In genomic region chr1:157465194-157465593, GRCm38 (mm10) we compare ENCODE assay signal across 9 mouse cellular contexts. TPM values are rescaled to one million over a fixed set of nuclear protein-coding genes. Genes with fewer than 3 reads are reported as not detected.
DNase-seq lines count a peak whose midpoint lies in the region; TF ChIP-seq lines count a peak whose summit lies in the region.
"Had no signal": no experiment of that assay in that cellular context is flagged by ENCODE, and none has a peak within 500 bp of the region (broad histone marks: within the 10 kb centered on the region; RNA-seq: fewer than 3 reads in every experiment).

No protein-coding gene starts in this region.

- peak; percentile 14 for DNase-seq in cerebellum, adult 8-10 months
- DNase-seq in cerebellum, adult 2 months, result no peak
- DNase-seq in left cerebral cortex, postnatal 14 days (ENCODE audit: low spot score in 2 of 2), result peak; percentile 64 to 70
- no peak for DNase-seq in left cerebral cortex, adult 11 months (ENCODE audit: low spot score)
- peak; percentile 50 for DNase-seq in R1 (ENCODE audit: low read depth, low spot score)
- DNase-seq in kidney, adult 8-10 months, result peak; percentile 48 to 80
- peak; percentile 32 for DNase-seq in mesoderm, embryonic 11.5 days (ENCODE audit: low read depth, low spot score)
- DNase-seq in natural killer cell, adult 2 months (ENCODE audit: low spot score in 2 of 2), result no peak

- H3K4me3 ChIP-seq in cerebellum, adult 2 months (replicated peaks; ENCODE audit: insufficient read depth, low read depth, low read length), result no peak overlapping the region
- H3K4me3 ChIP-seq: embryonic facial prominence, embryonic 15.5 days had no signal

- H3K27ac ChIP-seq in cerebellum, adult 2 months (ENCODE audit: insufficient read depth, low read length), result no peak overlapping the region
- H3K27ac ChIP-seq: embryonic facial prominence, embryonic 15.5 days had no signal

- intact Hi-C loops in left cerebral cortex, postnatal 14 days (cut with DNase I), result no loop called here

- no peaks in the 10 kb centered on the region for H3K4me1 ChIP-seq in cerebellum, adult 2 months (ENCODE audit: control insufficient read depth, insufficient read depth, low read length)
- H3K4me1 ChIP-seq: embryonic facial prominence, embryonic 15.5 days had no signal

- TF ChIP-seq POLR2A in cerebellum, adult 2 months (IDR thresholded peaks at IDR 0.05; ENCODE audit: borderline replicate concordance, insufficient read depth, low read length), result no peak

- 86% methylated on average over 3 of the region's 3 CpGs for WGBS in cerebellum, adult 2 months

- no peak for TF ChIP-seq CTCF in cerebellum, adult 2 months (IDR thresholded peaks at IDR 0.05; ENCODE audit: borderline replicate concordance, insufficient read depth, low read depth, low read length)

- H3K27me3 ChIP-seq in cerebellum, adult 2 months (ENCODE audit: control insufficient read depth, insufficient read depth, low read length), result no peaks in the 10 kb centered on the region
- H3K27me3 ChIP-seq: embryonic facial prominence, embryonic 15.5 days had no signal

RNA-seq across cellular contexts. Expression of gene Cryzl2, which starts 6.8 kb away (rescaled TPM):
- polyA plus RNA-seq in cerebellum, adult 2 months (2012; rRNA removed), result 25.5 and 28.5 TPM in 2 replicates
- 1 to 10 TPM; 3.0 to 4.8 TPM for total RNA-seq in left cerebral cortex, postnatal 14 days (2021)

RNA-seq across cellular contexts. Expression of gene Sec16b, which starts 41.3 kb away (rescaled TPM):
- 0.48 and 0.51 TPM in 2 replicates for polyA plus RNA-seq in cerebellum, adult 2 months (2012; rRNA removed)
- total RNA-seq in left cerebral cortex, postnatal 14 days (2021), result under 1 TPM; 0.70 to 0.72 TPM

RNA-seq across cellular contexts. Expression of gene Rasal2, which starts 52.8 kb away (rescaled TPM):
- 14.6 and 14.9 TPM in 2 replicates for polyA plus RNA-seq in cerebellum, adult 2 months (2012; rRNA removed)
- total RNA-seq in left cerebral cortex, postnatal 14 days (2021), result 10 to 100 TPM; 62.9 to 77.3 TPM

Comparison
In these comparisons a context has a peak if more than half of its experiments do, and no peak if none do; other contexts are left out.
1. DNase-seq: peak in cerebellum, adult 8-10 months (single experiment), left cerebral cortex, postnatal 14 days (2 of 2), R1 (single experiment), kidney, adult 8-10 months (2 of 2) and mesoderm, embryonic 11.5 days (single experiment); none in cerebellum, adult 2 months (0 of 2), left cerebral cortex, adult 11 months (single experiment) and natural killer cell, adult 2 months (0 of 2).